Mouse (Mus musculus): ENCODE results near the gene Nxn.
"Not testable (repeated sequence)": the region's sequence is repeated elsewhere in the genome, so short reads cannot be mapped to it uniquely, and the experiment has no call there.

Nxn gene

GRCm38 (mm10) chr11:76215011-76215410 is 183.9 kb downstream of the Nxn start:
- DNase-seq (ENCODE audit: low read depth, low spot score), result no peak

GRCm38 (mm10) chr11:76213841-76214240 is 185.1 kb downstream of the Nxn start:
- no peak for DNase-seq (ENCODE audit: low read depth, low spot score)

GRCm38 (mm10) chr11:76211595-76211994 is 187.3 kb downstream of the Nxn start:
- not testable (repeated sequence) for DNase-seq (ENCODE audit: low read depth, low spot score)

DNA sequence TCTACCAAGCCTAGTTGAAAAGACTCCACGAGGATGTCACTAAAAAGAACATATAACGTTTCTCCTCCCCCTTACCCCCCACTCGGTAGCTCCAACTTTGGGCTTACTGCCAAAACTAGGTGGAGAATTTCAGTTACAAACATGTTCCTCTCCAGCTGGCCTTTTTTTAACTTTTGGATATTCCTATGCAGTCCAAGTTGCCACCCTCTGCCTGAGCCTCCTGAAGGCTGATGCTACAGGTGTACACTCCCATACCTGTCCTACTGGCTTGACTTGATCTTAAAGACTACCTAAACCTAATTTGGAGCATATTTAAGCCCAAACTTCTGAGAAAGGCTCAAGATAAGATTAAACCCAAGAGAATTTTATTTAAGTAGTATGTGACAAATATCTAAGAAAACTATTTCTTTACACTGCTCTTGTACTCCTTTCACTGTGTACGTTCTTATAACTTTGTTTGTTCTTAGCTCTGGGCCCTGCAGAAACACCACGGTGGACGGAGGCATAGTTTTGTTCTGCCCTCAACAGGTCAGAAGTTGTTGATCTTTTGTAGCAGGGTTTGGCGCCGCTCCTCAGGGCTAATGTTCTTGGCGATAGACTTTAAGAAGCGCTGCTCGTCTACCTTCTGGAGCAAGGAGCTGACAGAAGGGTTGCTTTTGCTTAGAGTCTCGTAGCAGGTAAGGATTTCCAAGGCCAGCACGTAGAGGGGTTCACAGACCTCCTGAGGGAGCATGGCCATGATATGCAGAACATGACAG is 188.5 kb downstream of the Nxn start:
- DNase-seq (ENCODE audit: low read depth, low spot score), result no peak
